Mouse (Mus musculus): ENCODE measurements around the gene Naglu.

Naglu gene

GRCm38 (mm10) chr11:101069391-101070188 lies at the start of gene Naglu:
TSS of gene Naglu (plus strand) at chr11:101070012.
- DNase-seq = peak; percentile 97

- DNase-seq = no peak
These were observed 46.4 kb upstream of the Naglu start for GRCm38 (mm10) chr11:101023371-101023770.

DNA sequence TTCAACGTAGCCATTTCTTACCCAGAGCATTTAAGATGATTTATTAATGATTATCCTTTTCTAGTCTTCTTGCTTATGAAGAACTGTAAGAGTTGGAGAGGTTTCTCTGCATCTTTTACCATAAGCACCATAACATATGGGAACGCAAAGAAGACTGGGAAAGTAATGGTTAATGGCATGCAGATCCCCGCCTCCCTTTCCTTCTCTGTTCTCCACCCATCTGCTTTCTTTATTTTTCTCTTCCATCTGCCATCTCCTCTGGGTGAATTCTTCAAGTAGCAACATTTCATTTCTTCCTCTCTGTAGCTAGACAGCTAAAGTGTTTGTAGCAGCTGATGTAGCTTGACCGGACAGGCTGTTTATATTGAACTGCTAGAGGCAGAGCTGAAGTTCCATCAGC lies 45.8 kb upstream of the Naglu start:
- DNase-seq = no peak

- no peak for DNase-seq
These were observed 42.7 kb upstream of the Naglu start for GRCm38 (mm10) chr11:101027121-101027520.

GRCm38 (mm10) chr11:101029320-101029719 lies 40.5 kb upstream of the Naglu start:
- no peak for DNase-seq

DNA sequence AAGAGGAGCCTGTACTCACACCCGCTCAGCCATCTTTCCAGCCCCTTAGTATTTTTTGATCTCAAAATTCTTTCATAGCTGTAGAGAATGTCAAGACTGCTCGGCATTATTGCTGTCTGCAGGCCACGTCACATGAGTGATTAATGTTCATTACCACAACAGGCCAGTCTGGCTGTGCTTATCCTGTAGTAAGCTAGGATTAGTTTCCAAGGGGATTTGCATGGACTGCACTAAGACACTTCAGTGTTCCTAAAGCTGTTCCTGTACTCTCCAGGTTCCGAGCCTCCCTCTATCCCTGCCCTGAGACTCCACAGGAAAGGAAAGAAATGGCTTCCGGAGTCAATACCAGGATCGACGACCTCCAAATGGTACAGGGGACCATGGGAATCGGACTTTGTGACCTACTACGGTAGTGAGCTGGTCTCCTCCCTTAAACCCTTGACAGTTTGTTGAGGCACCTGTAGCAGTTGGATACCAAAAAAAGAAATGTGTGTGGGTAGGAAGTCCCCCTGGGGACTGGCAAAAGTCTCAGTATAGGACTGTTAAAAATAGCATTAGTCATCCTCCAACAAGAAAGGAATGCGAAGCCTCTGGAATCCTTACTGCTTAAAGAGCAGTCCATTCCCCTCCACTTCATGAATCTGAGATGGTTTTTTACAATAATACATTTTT lies 39.5 kb upstream of the Naglu start:
- DNase-seq = no peak

DNA sequence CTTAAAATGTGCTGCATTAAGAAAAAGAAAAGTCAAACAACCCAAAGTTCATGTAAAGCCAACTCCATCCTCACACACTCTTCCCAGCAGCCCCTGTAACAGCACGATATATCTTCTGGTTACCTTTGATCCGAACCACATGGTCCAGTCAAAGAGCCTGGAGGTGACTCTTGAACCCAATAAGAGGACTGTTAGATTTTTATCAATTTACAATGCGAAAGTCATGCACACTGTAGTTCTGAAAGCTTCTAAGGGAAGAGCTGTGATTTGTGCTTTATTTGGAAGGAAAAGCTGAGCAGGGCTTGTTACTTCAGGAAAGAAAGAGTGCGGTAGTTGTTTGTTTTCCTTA lies 39.0 kb upstream of the Naglu start:
- DNase-seq = no peak

DNA sequence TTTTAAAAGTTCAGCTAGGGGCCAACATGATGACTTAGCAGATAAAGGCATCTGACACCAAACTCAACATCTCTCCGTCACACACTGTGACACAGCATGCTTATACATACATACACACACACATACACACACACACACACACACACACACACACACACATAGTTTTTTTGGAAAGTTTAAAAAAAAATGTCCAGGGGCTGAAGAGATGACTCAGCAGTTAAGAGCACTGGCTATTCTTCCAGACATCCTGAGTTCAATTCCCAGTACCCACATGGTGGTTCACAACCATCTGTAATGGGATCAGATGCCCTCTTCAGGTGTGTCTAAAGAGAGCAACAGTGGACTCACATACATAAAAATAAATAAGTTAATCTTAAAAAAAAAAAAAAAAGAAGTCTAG lies 38.3 kb upstream of the Naglu start:
- DNase-seq = no peak

DNA sequence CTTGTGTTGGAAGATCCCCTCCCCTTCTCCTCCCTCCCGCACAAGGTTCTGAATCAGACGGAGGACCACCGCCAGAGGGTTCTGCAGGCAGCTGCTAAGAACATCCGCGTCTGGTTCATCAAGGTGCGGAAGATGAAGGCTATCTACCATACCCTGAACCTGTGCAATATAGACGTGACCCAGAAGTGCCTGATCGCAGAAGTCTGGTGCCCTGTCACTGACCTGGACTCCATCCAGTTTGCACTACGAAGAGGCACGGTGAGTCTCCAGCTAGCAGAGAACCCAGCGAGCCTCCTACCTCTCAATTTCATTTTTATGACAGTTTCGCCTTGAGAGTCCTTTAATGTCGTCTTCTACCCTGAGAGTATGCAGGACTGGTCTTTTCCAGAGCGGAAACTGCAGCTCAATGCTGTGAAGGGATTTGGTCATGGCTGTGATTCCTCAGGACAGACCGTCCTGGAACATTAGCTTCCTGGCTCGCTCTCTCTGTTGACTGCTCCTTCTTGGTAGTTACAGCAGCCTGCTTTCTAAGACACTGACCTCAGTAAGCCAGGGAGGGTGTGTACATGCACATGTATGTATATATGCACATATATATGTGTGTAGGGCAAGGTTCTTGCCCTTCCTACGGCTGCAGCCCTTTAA lies 35.8 kb upstream of the Naglu start:
- DNase-seq = no peak

DNA sequence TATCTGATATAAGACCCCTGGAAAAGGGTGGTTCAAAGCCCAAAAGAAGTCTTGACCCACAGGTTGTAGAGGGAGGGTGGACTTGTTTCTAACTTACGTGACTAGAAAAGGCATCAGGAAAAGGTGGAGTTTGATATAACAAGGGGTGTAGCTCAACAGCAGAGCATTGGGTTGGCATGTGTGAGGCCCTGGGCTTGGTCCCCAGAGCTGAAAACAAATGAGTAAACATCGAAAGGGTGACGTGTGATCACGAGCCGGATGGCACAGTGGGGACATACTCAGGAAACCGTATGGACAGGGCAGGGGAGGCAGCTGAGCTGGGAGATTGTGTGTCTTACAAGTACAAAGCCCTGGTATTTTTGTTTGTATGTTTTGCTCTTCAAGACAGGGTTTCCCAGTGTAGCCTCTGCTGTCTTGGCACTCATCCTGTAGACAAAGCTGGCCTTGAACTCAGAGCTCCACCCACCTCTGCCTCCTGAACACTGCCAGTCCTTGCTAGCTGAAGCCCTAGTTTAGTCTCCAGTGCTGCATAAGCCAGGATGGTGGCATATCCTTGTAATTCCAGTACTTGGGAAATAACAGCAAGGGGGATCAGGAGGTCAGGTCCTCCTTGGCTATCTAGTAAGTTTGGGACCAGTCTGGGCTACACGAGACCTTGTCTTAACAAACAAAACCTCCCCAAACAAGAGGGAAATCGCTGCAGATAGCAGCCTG lies 35.0 kb upstream of the Naglu start:
- no peak for DNase-seq

DNA sequence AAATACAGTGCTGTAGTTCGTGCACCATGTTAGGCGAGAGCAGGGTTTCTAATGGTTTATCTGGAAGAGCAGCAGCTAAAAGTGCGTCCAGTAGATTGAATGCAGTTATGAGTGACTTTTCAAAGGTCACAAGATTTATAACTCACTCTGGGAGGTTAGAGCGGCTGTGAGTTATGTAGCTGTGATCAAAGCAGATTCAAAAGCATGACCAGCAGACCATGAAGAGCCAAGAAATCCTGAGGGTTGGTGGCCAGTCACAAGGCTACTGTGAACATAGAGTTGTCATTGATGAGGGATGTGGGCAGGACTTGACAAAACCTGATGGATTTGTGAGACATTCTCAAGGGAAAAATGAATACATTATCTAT lies 34.5 kb upstream of the Naglu start:
- DNase-seq = no peak

DNA sequence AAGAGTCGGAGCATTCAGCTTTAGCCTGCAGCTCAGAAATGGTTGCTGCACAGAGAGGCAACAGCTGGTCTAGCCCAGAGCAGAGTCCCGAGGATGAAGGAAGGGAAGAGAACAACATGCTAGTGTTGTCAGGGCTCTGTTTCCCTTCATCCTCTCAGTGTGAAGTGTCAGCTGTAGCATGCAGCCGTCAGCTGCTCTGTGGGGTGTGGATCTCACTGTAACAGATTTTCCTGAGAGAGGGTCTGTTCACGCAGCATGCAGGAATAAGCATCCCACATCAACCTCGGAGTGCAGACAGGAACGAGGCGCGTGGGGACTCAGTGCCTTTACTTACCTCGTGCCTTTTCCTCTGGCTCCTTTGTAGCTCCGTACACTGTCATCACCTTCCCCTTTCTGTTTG lies 32.0 kb upstream of the Naglu start:
- no peak for DNase-seq

- DNase-seq = no peak
These were observed 24.0 kb upstream of the Naglu start for GRCm38 (mm10) chr11:101045826-101046225.

GRCm38 (mm10) chr11:101046440-101046839 lies 23.4 kb upstream of the Naglu start:
- no peak for DNase-seq

DNA sequence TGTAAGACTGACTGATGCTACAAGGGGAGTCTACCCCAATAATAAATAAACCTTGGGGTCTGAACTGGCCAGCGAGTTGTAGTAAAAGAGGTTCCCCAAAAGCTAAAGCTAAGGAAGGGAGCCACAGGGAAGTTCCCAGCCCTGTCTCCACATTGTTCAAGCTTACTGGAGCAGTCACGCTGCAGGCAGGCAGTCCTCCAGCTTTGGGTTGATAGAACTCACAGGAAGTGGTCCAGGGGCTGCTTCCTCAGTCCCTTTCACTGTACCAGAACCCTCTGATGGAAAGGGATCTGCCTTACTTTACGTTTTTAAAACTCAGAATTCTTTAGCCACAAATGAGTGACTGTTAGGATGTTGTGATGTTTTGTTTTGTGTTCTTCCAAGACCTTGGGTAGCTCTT lies 22.3 kb upstream of the Naglu start:
- no peak for DNase-seq

DNA sequence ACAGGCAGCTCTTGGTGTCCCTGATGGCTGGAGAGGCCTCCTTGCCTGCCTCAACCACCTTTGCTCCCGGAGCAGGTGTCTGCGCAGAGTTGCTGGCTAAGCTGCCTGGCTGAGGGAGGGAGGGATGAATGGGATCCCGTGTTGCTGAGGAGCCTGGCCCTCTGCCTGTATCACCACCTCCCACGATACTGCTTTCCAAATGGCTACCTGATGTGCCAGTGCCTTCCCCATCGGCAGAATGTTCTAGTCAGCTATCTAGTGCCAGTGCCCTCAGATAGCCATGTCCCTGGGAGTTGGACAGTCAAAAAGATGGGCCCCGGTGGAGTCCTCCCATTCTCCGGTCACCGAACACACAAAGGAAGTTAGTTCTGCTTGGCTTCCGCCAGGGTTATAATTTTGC lies 19.5 kb upstream of the Naglu start:
- peak; percentile 54 for DNase-seq

DNA sequence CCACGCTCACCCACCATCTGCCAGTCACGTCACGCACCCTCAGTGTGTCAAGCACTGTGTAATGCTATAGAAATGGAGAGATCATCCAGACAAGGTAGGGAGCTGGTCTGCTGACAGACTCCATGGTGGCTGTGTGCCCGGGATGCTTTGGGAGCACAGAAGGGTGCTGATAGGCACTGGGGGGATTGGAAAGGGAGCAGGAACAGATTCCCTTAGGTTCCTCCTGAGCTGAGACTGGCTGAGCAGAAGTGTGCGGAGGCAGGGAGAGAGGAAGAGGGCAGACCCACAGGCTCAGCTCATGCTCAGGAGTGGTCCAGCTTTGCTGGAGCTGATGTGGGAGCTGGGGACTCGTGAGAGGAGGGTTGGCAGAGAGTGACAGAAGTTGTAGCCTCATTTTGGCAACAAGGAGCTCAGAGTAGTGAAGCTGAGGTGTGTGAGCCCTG lies 18.7 kb upstream of the Naglu start:
- peak; percentile 70 for DNase-seq

- no peak for DNase-seq
These were observed 18.2 kb upstream of the Naglu start for GRCm38 (mm10) chr11:101051617-101052016.

DNA sequence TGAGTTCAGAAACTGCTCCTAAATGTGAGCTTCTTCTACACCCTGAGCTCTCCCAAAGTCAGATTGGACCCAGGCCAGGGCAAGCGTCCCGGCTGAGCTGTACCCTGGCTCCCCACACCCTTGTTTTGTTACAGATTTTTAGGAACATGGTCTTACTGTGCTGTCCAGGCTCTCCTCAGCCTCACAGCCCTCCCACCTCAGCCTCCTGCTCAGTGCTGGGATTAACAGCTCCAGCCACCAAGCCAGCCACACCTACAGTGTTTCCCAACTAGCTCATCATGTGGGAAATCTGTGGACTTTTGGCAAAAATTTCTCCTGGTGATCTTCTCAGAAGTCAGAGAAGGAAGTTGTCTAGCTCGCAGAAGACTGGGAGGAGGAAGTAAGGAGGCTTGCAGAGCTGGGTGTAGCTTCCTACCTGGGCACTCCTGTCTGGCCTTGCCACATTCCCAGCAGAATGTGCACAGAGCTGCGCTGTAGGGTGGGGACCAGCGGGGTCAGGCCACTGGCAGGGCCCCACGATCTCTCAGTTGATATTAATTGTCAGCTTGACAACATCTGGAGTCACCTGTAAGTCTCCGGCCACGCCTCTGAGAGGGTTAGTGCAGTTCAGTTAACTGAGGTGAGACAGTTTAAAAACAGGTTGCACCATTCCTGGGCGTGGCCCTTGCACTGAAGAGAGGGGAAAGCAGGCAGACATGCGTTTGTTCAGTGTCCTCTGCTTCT lies 16.9 kb upstream of the Naglu start:
- peak; percentile 52 for DNase-seq

DNA sequence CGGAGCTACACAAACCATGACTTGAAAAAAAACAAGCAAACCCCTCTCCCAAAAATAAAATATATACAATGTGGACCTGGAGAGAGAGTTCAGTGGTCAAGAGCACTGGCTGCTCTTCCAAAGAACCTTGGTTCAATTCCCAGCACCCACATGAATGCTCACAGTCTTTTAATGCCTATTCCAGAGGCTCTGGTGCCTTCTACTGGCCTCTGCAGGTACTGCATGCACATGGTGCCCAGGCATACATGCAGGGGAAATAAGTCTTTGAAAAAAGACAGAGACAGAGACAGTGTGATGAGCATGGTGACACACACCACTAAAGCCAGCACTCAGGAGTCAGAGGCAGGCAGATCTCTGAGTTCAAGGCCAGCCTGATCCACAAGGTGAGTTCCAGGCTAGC lies 15.8 kb upstream of the Naglu start:
- DNase-seq = no peak

DNA sequence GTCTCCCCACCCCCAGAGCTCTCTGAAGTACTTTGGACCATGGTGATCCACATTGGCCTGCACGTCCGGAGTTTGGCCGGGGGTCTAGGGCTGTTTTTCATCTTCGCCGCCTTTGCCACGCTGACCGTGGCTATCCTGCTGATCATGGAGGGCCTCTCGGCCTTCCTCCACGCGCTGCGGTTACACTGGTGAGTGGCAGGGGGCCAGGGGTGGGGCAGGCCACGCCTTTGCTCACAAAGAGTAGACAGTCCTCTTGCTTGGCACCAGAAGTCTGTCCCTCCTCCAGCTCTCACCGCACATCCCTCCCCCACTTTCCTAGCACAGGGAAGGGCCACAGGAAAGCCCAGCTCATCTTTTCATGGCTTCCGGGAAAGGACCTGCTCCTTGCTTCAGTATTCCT lies 14.4 kb upstream of the Naglu start:
- DNase-seq = no peak

- DNase-seq = no peak
These were observed 12.9 kb upstream of the Naglu start for GRCm38 (mm10) chr11:101056885-101057284.

GRCm38 (mm10) chr11:101057860-101058259 lies 12.0 kb upstream of the Naglu start:
- peak; percentile 82 for DNase-seq
